Mouse (Mus musculus) kidney, postnatal 0 days (tissue): ENCODE data around the gene Shroom1. TPM values are rescaled to one million over a fixed set of nuclear protein-coding genes. Genes with fewer than 3 reads are reported as not detected.

Source experiments
- ATAC-seq: fragments of 200-750 bp; cut with Nextera tagmentation; replicated peaks from 2 replicates; pipeline ENCODE4 v1.8.0; 2017; ENCODE audit warnings: low read depth, moderate number of reproducible peaks, moderate TSS enrichment, moderate library complexity; ENCODE audit not compliant: low FRiP score
- DNase-seq: peaks from one replicate; pipeline ENCODE4 v3.0.0-alpha.2; 2016; ENCODE audit warnings: low spot score
- H3K27ac ChIP-seq: fragments of 300-500 bp; sonication (generic); 2 replicates; pipeline ENCODE4 v1.5.1; 2014; ENCODE audit warnings: mild to moderate bottlenecking
- H3K27me3 ChIP-seq: fragments of 300-500 bp; sonication (generic); 2 replicates; pipeline ENCODE4 v1.6.1; 2014; ENCODE audit warnings: low read length, mixed read lengths; ENCODE audit not compliant: insufficient read depth
- H3K36me3 ChIP-seq: fragments of 300-500 bp; sonication (generic); 2 replicates; pipeline ENCODE4 v1.6.1; 2014; ENCODE audit warnings: low read length, mixed read lengths; ENCODE audit not compliant: insufficient read depth
- H3K4me1 ChIP-seq: fragments of 300-500 bp; sonication (generic); replicated peaks from 2 replicates; pipeline ENCODE4 v1.6.1; 2014; ENCODE audit warnings: antibody characterized with exemption, low read length, mixed read lengths; ENCODE audit not compliant: insufficient read depth
- H3K4me2 ChIP-seq: fragments of 300-500 bp; sonication (generic); 2 replicates; pipeline ENCODE4 v1.6.1; 2014; ENCODE audit warnings: mild to moderate bottlenecking, low read length, moderate library complexity, mixed read lengths
- H3K4me3 ChIP-seq: fragments of 300-500 bp; sonication (generic); replicated peaks from 2 replicates; pipeline ENCODE4 v1.5.1; 2014; ENCODE audit warnings: low read depth, low read length
- H3K9ac ChIP-seq: fragments of 300-500 bp; sonication (generic); 2 replicates; pipeline ENCODE4 v1.6.1; 2014; ENCODE audit warnings: low read depth, low read length
- H3K9me3 ChIP-seq: fragments of 300-500 bp; sonication (generic); replicated peaks from 2 replicates; pipeline ENCODE4 v1.6.1; 2016; ENCODE audit warnings: low read length, inconsistent platforms, mixed read lengths
- CTCF ChIP-seq: IDR thresholded peaks from 2 replicates; pipeline ENCODE4 v1.5.1; 2016; ENCODE audit warnings: antibody characterized with exemption, low read depth, mild to moderate bottlenecking, moderate library complexity
- WGBS: fragments of 180-500 bp; shearing (Covaris S2); extraction: QIAGEN DNeasy Blood & Tissue Kit; methylation state at CpG from one replicate; pipeline ENCODE4 v1.1.7; 2014; 5-methylcytosine and 5-hydroxymethylcytosine counted together
- polyA plus RNA-seq: library from polyadenylated mRNA; unstranded; fragments of >200 nt; fragmentation: Nextera tagmentation; extraction: Ambion mirVana; gene quantifications from 2 replicates; pipeline ENCODE4 v1.2.1, GENCODE M21; 2015

Gene Shroom1
- 1.1 and 1.2 TPM in 2 replicates for polyA plus RNA-seq

DNA sequence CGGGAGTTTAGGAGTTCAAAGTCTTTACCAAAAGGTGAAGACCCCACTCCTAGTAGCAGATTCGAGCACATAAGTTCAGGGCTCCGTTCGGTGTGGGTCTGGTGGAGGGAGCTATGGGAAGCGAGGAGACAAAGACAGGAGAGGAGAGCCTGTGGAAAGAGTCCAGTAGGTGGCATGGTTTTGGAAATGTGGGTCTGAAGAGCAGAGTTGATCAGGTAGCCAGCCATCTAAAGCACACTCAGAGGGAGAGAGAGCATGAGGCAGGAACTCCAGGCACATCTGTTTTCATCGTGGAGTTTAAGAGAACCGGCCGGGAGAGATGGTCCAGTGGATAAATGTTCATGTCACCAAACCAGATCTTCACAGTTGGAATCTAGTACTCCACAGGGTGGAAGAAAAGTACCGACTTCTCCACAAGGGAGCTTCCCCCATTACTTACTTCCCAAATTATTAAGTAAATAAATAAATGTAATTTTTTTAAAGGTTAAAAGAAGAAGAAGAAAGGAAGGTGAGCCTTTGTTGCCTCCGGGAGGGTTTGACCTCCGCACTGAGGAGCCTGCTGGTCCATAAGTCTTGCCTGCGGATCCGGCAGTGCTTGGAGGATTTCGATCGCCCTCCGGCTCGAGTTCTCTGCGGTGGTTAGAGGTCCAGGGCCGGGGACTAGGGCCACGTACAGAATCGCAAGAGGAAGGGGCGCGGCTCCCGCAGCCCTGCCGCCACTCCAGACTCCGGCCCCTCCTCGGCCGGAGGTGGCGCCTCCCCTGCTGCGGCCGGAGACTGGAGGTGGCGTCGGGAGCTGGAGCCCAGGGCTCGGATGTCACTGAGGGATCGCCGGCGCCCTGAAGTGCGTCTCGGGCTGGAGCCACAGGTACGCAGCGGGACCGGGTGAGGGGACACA, at the start of gene Shroom1, which contains the start of gene Gm10447:
TSS of gene Shroom1 (plus strand) at position 732 of the 898 bp plus-strand sequence.
TSS of gene Gm10447 (minus strand) at position 637 of the 898 bp plus-strand sequence.
- Histone ChIP-seq H3K36me3 (no peaks in the 10 kb centered on the region), H3K4me2 (peak within 1 kb of the TSS; percentile 91), H3K27ac (no peak within 1 kb of the TSS), H3K4me1 (no peaks in the 10 kb centered on the region; the same call in 1 of the 2 replicates), H3K9me3 (no peaks in the 10 kb centered on the region), H3K4me3 (peak within 1 kb of the TSS; percentile 49), H3K27me3 (no peaks in the 10 kb centered on the region), H3K9ac (peak within 1 kb of the TSS; percentile 62)
- peak; percentile 85 for ATAC-seq
- 2% methylated on average over 42 of the region's 42 CpGs for WGBS
- TF ChIP-seq CTCF, result peak; percentile 64
- DNase-seq, result peak; percentile 81

DNA sequence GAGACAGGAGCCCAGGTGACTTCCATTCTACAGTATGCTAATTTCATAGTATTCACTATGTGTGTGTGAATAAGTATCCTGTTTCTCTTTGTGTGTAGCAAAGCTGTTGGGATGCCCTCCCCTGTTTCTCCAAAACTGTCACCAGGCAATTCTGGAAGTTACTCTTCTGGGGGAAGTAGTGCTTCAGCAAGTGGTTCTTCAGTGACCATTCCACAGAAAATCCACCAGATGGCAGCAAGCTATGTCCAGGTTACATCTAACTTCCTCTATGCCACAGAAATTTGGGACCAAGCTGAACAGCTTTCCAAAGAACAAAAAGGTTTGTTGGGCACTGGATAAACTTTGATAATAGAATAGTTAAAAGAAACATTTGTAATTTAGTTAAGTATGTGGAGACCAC, 45.3 kb upstream of the Shroom1 start:
- H3K4me2 ChIP-seq, result no peak overlapping the region
- no peak overlapping the region for H3K9ac ChIP-seq
- no peaks in the 10 kb centered on the region for H3K27me3 ChIP-seq
- DNase-seq, result peak; percentile 68
- no peaks in the 10 kb centered on the region for H3K4me1 ChIP-seq
- no peaks in the 10 kb centered on the region for H3K9me3 ChIP-seq
- H3K27ac ChIP-seq, result no peak overlapping the region
- ATAC-seq, result no peak
- peaks cover 58% of the 10 kb centered on the region for H3K36me3 ChIP-seq
- no peak overlapping the region for H3K4me3 ChIP-seq
- TF ChIP-seq CTCF, result peak; percentile 74

DNA sequence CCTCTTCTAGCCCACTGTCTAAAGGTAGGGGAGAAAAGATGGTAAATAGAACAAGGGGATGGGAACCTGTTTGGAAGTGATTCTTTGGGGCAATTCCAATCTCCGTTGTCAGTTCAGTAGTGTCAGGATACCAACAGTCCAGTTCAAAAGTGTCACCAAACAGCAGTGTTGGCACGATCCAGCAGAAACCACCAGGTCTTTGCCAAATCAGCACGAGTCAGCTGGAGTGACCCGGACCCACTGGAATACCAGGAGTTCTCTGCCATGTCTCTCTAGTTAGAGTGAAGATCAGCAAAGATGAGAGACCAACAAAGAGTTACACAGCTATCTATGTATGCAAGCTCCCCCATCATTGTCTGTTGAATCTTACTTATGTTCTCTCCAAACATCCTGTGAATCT, 43.1 kb upstream of the Shroom1 start:
- WGBS, result 90% methylated on average over 4 of the region's 4 CpGs
- H3K27ac ChIP-seq, result no peak overlapping the region
- no peak for DNase-seq

DNA sequence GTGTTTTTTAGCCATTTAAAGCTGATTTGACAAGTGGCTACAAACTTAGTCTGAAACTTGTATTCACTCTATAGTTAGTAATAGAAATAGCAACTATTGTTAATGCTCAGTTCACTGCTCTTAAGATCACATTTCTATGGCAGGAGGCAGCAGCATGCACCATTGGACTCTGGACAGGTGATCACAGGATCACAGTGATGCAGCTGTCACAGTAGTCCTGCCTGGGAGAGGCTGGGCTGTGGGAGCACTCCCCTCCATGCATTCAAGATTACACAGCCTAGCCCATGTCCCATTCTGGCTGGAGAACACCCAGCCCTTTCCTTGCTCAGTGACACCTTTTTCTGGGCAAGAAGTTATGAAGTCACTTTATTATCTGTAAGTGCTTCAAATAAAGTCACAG, 39.0 kb upstream of the Shroom1 start:
- TF ChIP-seq CTCF, result no peak
- Histone ChIP-seq H3K36me3 (peaks cover 48% of the 10 kb centered on the region), H3K9ac (no peak overlapping the region), H3K4me2 (no peak overlapping the region), H3K9me3 (no peaks in the 10 kb centered on the region), H3K4me1 (no peaks in the 10 kb centered on the region), H3K27me3 (no peaks in the 10 kb centered on the region), H3K27ac (no peak overlapping the region), H3K4me3 (no peak overlapping the region)
- no peak for ATAC-seq
- DNase-seq, result no peak

More for the DNA sequence above, 43.1 kb upstream of the Shroom1 start:
- Histone ChIP-seq H3K4me3 (no peak overlapping the region), H3K36me3 (peaks cover 66% of the 10 kb centered on the region), H3K4me1 (no peaks in the 10 kb centered on the region), H3K9me3 (no peaks in the 10 kb centered on the region), H3K9ac (no peak overlapping the region), H3K4me2 (no peak overlapping the region), H3K27me3 (no peaks in the 10 kb centered on the region)
- no peak for TF ChIP-seq CTCF
- no peak for ATAC-seq

DNA sequence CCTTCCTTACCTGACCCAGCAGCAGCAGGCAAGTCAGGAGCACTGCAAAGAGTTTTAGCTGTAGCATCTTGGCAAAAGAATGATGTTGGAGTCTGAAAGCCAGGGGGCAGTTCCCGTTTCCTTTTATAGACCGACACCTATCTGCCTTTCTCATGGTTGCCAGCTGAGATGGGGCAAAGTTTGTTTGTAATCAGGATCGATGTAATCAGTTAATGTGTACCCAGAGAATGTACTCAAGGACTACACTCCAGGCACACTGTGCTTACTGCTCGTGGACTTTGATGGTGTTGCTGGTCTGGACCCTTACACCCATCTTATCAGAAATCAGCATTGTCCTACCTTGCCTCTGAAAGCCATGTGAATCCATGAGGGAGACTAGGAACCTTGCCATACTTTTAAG, 34.0 kb upstream of the Shroom1 start, which contains the start of gene Leap2:
TSS of gene Leap2 (minus strand) at position 135 of the 400 bp plus-strand sequence.
- no peak for DNase-seq
- H3K4me1 ChIP-seq, result no peaks in the 10 kb centered on the region
- no peak within 1 kb of the TSS for H3K27ac ChIP-seq
- no peak within 1 kb of the TSS for H3K4me3 ChIP-seq
- H3K9ac ChIP-seq, result no peak within 1 kb of the TSS
- H3K9me3 ChIP-seq, result no peaks in the 10 kb centered on the region
- peaks cover 13% of the 10 kb centered on the region; the same call in 1 of the 2 replicates for H3K36me3 ChIP-seq
- 79% methylated on average over 4 of the region's 4 CpGs for WGBS
- 0 out of 2 replicates have a peak, but pooled peaks have one; percentile 20 for TF ChIP-seq CTCF
- no peak for ATAC-seq
- H3K27me3 ChIP-seq, result no peaks in the 10 kb centered on the region
- no peak within 1 kb of the TSS for H3K4me2 ChIP-seq

DNA sequence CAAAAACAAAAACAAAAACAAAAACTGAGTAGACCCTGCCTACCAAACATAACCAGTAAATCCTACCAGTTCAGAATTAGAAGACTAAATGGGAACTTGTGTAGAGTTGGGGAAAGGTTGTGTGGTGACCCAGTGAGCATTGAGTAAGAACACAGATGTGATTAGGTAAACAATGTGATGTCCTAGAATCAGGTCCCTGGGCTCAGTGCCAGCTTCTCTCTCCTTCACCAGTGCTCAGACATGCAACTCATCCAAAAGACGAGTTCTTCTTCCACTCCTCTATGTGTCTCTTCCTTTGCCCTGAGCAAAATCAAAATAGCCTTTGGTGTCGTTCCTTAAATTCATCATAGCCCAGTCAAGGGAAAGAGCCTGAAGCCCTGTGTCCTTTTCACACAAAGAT, 32.2 kb upstream of the Shroom1 start:
- Histone ChIP-seq H3K9ac (no peak overlapping the region), H3K4me3 (no peak overlapping the region), H3K4me1 (peaks cover 5% of the 10 kb centered on the region), H3K27me3 (no peaks in the 10 kb centered on the region), H3K36me3 (peaks cover 4% of the 10 kb centered on the region; the same call in 1 of the 2 replicates), H3K4me2 (no peak overlapping the region), H3K9me3 (no peaks in the 10 kb centered on the region), H3K27ac (no peak overlapping the region)
- WGBS, result 69% methylated on average over 2 of the region's 2 CpGs
- no peak for DNase-seq
- no peak for ATAC-seq
- no peak for TF ChIP-seq CTCF
